In the genomic region with DNA sequence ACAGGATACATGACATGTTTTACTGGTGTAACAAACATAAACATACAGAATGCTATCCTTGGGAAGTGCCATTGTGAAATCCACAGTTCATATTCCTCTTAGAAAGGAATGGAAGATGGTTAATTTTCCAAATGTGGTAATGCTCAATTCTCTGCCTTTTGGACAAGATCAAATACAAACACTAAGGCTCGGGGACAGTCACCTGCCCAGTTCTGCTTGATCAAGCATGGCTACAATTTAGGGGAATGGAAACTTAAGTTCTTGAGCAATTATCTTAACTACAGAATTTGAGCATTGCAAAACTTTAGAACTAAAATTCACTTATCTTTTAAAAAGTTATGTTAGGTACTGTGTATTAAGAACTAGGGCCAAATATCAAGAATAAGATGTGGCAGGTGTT, we compare ENCODE assay signal across 8 mouse cellular contexts. TPM values are rescaled to one million over a fixed set of nuclear protein-coding genes. Genes with fewer than 3 reads are reported as not detected.
DNase-seq lines count a peak whose midpoint lies in the region; ATAC-seq and TF ChIP-seq lines count a peak whose summit lies in the region.

No protein-coding gene starts in this region.

- WGBS in heart, embryonic 10.5 days, result 98% methylated on average over 1 of the region's 1 CpGs
- WGBS in hindbrain, embryonic 13.5 days, result 73% methylated on average over 1 of the region's 1 CpGs
- WGBS in midbrain, embryonic 10.5 days, result 84% methylated on average over 1 of the region's 1 CpGs

- H3K36me3 ChIP-seq in heart, embryonic 10.5 days, result peaks cover 17% of the 10 kb centered on the region
- H3K36me3 ChIP-seq in MEL (ENCODE audit: control insufficient read depth in 1 of 2, insufficient read depth in 2 of 2, low read length in 2 of 2), result peaks cover 0 to 12% of the 10 kb centered on the region in 2 experiments; a peak in 2 of 4 replicates
- peaks cover 16% of the 10 kb centered on the region for H3K36me3 ChIP-seq in hindbrain, embryonic 13.5 days
- H3K36me3 ChIP-seq in midbrain, embryonic 10.5 days, result peaks cover 14% of the 10 kb centered on the region

- H3K9ac ChIP-seq in MEL (ENCODE audit: control insufficient read depth, low read depth, low read length, poor library complexity, severe bottlenecking), result peak overlapping the region; percentile 95
- peak overlapping the region; percentile 89 for H3K9ac ChIP-seq in hindbrain, embryonic 13.5 days

- no peaks in the 10 kb centered on the region for H3K9me3 ChIP-seq in heart, embryonic 10.5 days
- H3K9me3 ChIP-seq in MEL (replicated peaks; ENCODE audit: insufficient read depth, low read length), result no peaks in the 10 kb centered on the region
- no peaks in the 10 kb centered on the region for H3K9me3 ChIP-seq in hindbrain, embryonic 13.5 days
- H3K9me3 ChIP-seq in midbrain, embryonic 10.5 days (replicated peaks), result no peaks in the 10 kb centered on the region

- no peak for TF ChIP-seq CTCF in MEL (IDR thresholded peaks at IDR 0.05 in 2 of 3, conservative IDR thresholded peaks at IDR 0.05 in 1 of 3; ENCODE audit: control insufficient read depth in 1 of 3, insufficient read depth in 1 of 3, low read depth in 2 of 3, low read length in 3 of 3, poor library complexity in 1 of 3, severe bottlenecking in 1 of 3)

- no peaks in the 10 kb centered on the region for H3K27me3 ChIP-seq in heart, embryonic 10.5 days (ENCODE audit: insufficient read depth, poor library complexity, severe bottlenecking)
- H3K27me3 ChIP-seq in MEL (ENCODE audit: control insufficient read depth in 1 of 2, insufficient read depth in 2 of 2, low read length in 2 of 2), result no peaks in the 10 kb centered on the region
- H3K27me3 ChIP-seq in hindbrain, embryonic 13.5 days, result no peaks in the 10 kb centered on the region
- H3K27me3 ChIP-seq in midbrain, embryonic 10.5 days (ENCODE audit: low read depth, poor library complexity, severe bottlenecking), result no peaks in the 10 kb centered on the region

- peak overlapping the region; percentile 59 for H3K4me2 ChIP-seq in hindbrain, embryonic 13.5 days

- H3K27ac ChIP-seq in heart, embryonic 10.5 days, result peak overlapping the region; percentile 98; the same call in 1 of the 2 replicates
- no peak overlapping the region for H3K27ac ChIP-seq in MEL (ENCODE audit: control insufficient read depth, low read depth, low read length)
- peak overlapping the region; percentile 97 for H3K27ac ChIP-seq in hindbrain, embryonic 13.5 days
- H3K27ac ChIP-seq in midbrain, embryonic 10.5 days (replicated peaks), result no peak overlapping the region

- ATAC-seq in hindbrain, embryonic 13.5 days (ENCODE audit: low FRiP score), result no peak
- ATAC-seq in CD4-positive, CD25-positive, alpha-beta regulatory T cell, adult 4 months, result no peak

- TF ChIP-seq RAD21 in MEL (IDR thresholded peaks at IDR 0.05; ENCODE audit: low read depth, low read length), result no peak

- peaks cover 9% of the 10 kb centered on the region; the same call in 1 of the 2 replicates for H3K79me2 ChIP-seq in MEL (ENCODE audit: control insufficient read depth, insufficient read depth, low read length, poor library complexity)

- H3K4me1 ChIP-seq in heart, embryonic 10.5 days, result peaks cover 8% of the 10 kb centered on the region; the same call in 1 of the 2 replicates
- H3K4me1 ChIP-seq in MEL (ENCODE audit: control insufficient read depth in 1 of 2, insufficient read depth in 2 of 2, low read length in 2 of 2), result peaks cover 3 to 6% of the 10 kb centered on the region in 2 experiments
- H3K4me1 ChIP-seq in hindbrain, embryonic 13.5 days (replicated peaks), result peaks cover 23% of the 10 kb centered on the region
- peaks cover 22% of the 10 kb centered on the region for H3K4me1 ChIP-seq in midbrain, embryonic 10.5 days

- no peak for TF ChIP-seq EP300 in MEL (IDR thresholded peaks at IDR 0.05; ENCODE audit: low read depth in 1 of 2, low read length in 2 of 2)

- peak overlapping the region; percentile 82 for H3K4me3 ChIP-seq in heart, embryonic 10.5 days
- H3K4me3 ChIP-seq in MEL (ENCODE audit: control insufficient read depth in 1 of 2, insufficient read depth in 1 of 2, low read depth in 2 of 2, low read length in 2 of 2), result peak overlapping the region; percentile 80 to 89; a peak in 3 of 4 replicates
- peak overlapping the region; percentile 77 for H3K4me3 ChIP-seq in hindbrain, embryonic 13.5 days
- H3K4me3 ChIP-seq in midbrain, embryonic 10.5 days, result peak overlapping the region; percentile 85

- TF ChIP-seq POLR2A in MEL (IDR thresholded peaks at IDR 0.05; ENCODE audit: control insufficient read depth in 1 of 2, insufficient read depth in 1 of 2, low read depth in 1 of 2, low read length in 2 of 2, poor library complexity in 1 of 2), result no peak

- no peak for DNase-seq in heart, embryonic 10.5 days (ENCODE audit: low spot score)
- no peak for DNase-seq in heart, adult 8-10 months (ENCODE audit: low spot score)
- no peak for DNase-seq in MEL (ENCODE audit: low read depth, low spot score)
- DNase-seq in midbrain, embryonic 10.5 days (ENCODE audit: low spot score), result no peak
- DNase-seq in frontal cortex, postnatal 14 days (ENCODE audit: low spot score in 2 of 2), result no peak
- DNase-seq in cerebellum, adult 9-11 months, result no peak

TF ChIP-seq in MEL, 35 proteins besides CTCF, POLR2A, EP300 and RAD21:
- TF ChIP-seq GATA1 (IDR thresholded peaks at IDR 0.05; ENCODE audit: low read depth, low read length), result no peak
- no peak for TF ChIP-seq MAX (IDR thresholded peaks at IDR 0.05; ENCODE audit: low read length)
- no peak for TF ChIP-seq JUND (IDR thresholded peaks at IDR 0.05; ENCODE audit: low read depth, low read length)
- no peak for TF ChIP-seq NRF1 (IDR thresholded peaks at IDR 0.05; ENCODE audit: insufficient read depth, low read depth, low read length, poor library complexity, severe bottlenecking)
- TF ChIP-seq POLR2AphosphoS2 (IDR thresholded peaks at IDR 0.05; ENCODE audit: low read length), result no peak
- TF ChIP-seq TCF12 (IDR thresholded peaks at IDR 0.05; ENCODE audit: low read depth, low read length), result no peak
- no peak for TF ChIP-seq TAL1 (IDR thresholded peaks at IDR 0.05; ENCODE audit: low read length)
- no peak for TF ChIP-seq MAFK (IDR thresholded peaks at IDR 0.05; ENCODE audit: borderline replicate concordance, low read depth, low read length)
- TF ChIP-seq ETS1 (IDR thresholded peaks at IDR 0.05; ENCODE audit: low read depth, low read length), result no peak
- no peak for TF ChIP-seq ZKSCAN1 (IDR thresholded peaks at IDR 0.05; ENCODE audit: low read depth, low read length)
- TF ChIP-seq NELFE (IDR thresholded peaks at IDR 0.05; ENCODE audit: low read depth, low read length), result no peak
- TF ChIP-seq CHD1 (IDR thresholded peaks at IDR 0.05; ENCODE audit: low read depth, low read length), result no peak
- TF ChIP-seq CHD2 (IDR thresholded peaks at IDR 0.05; ENCODE audit: low read length), result no peak
- no peak for TF ChIP-seq ELF1 (IDR thresholded peaks at IDR 0.05; ENCODE audit: low read depth, low read length)
- TF ChIP-seq SIN3A (IDR thresholded peaks at IDR 0.05; ENCODE audit: low read length), result no peak
- no peak for TF ChIP-seq ZC3H11A (IDR thresholded peaks at IDR 0.05; ENCODE audit: low read depth, low read length)
TF ChIP-seq in MEL: peak in this region for 0.

RNA-seq across cellular contexts. Expression of a gene that starts 2.5 kb away (rescaled TPM):
- polyA plus RNA-seq in heart, embryonic 10.5 days (2016; fragmentation: Nextera tagmentation; extraction: Ambion mirVana), result 138 and 187 TPM in 2 replicates
- 100 to 1,000 TPM; 234 to 298 (median 248) TPM for total RNA-seq in heart, adult 8-10 months (2022)
- 124 and 148 TPM in 2 replicates for total RNA-seq in MEL (2012; rRNA removed)
- polyA plus RNA-seq in MEL (2012; ENCODE audit: insufficient read depth in 1 of 2, insufficient read length in 2 of 2, low read depth in 1 of 2, low replicate concordance in 2 of 2, missing spikeins in 1 of 2), result 10 to 100 TPM in 1 of 2 experiments, not detected in 1; 86.1 TPM
- 161 and 163 TPM in 2 replicates for polyA plus RNA-seq in hindbrain, embryonic 13.5 days (2015; fragmentation: Nextera tagmentation; extraction: Ambion mirVana)
- 121 TPM in 2 replicates for polyA plus RNA-seq in midbrain, embryonic 10.5 days (2016; fragmentation: Nextera tagmentation; extraction: Ambion mirVana)
- 10 to 100 TPM; 56.6 to 59.6 TPM for polyA plus RNA-seq in CD4-positive, CD25-positive, alpha-beta regulatory T cell, adult 4 months (2017; shearing (Covaris generic))

RNA-seq across cellular contexts. Expression of a gene that starts 15.3 kb away (rescaled TPM):
- polyA plus RNA-seq in heart, embryonic 10.5 days (2016; fragmentation: Nextera tagmentation; extraction: Ambion mirVana), result 32.8 and 33.5 TPM in 2 replicates
- 100 to 1,000 TPM in 1 of 4 experiments, 10 to 100 TPM in 3; 84.5 to 120 (median 91.4) TPM for total RNA-seq in heart, adult 8-10 months (2022)
- total RNA-seq in MEL (2012; rRNA removed), result 51.8 and 54.8 TPM in 2 replicates
- polyA plus RNA-seq in MEL (2012; ENCODE audit: insufficient read depth in 1 of 2, insufficient read length in 2 of 2, low read depth in 1 of 2, low replicate concordance in 2 of 2, missing spikeins in 1 of 2), result 100 to 1,000 TPM; 118 to 129 TPM
- polyA plus RNA-seq in hindbrain, embryonic 13.5 days (2015; fragmentation: Nextera tagmentation; extraction: Ambion mirVana), result 42.4 and 47.3 TPM in 2 replicates
- polyA plus RNA-seq in midbrain, embryonic 10.5 days (2016; fragmentation: Nextera tagmentation; extraction: Ambion mirVana), result 36.1 and 37.4 TPM in 2 replicates
- 100 to 1,000 TPM; 124 to 191 TPM for polyA plus RNA-seq in CD4-positive, CD25-positive, alpha-beta regulatory T cell, adult 4 months (2017; shearing (Covaris generic))

Comparison
In these comparisons a context has a peak if more than half of its experiments do, and no peak if none do; other contexts are left out.
1. H3K27ac ChIP-seq: peak in heart, embryonic 10.5 days (single experiment) and hindbrain, embryonic 13.5 days (single experiment); none in MEL (single experiment) and midbrain, embryonic 10.5 days (single experiment).
2. Peak in every context shown above with its lines, with median percentiles within 50 percentile points of each other: H3K4me3 ChIP-seq.